Comparison of ENCODE assay signal across 15 mouse cellular contexts in genomic region chrX:12322453-12322852, GRCm38 (mm10).
DNase-seq lines count a peak whose midpoint lies in the region; ATAC-seq and TF ChIP-seq lines count a peak whose summit lies in the region.
"Had no signal": no experiment of that assay in that cellular context is flagged by ENCODE, and none has a peak within 500 bp of the region (broad histone marks: within the 10 kb centered on the region; RNA-seq: fewer than 3 reads in every experiment).

No protein-coding gene starts in this region.

- TF ChIP-seq POLR2A in kidney, adult 2 months (IDR thresholded peaks at IDR 0.05; ENCODE audit: low read depth, low read length) = no peak

- no peak overlapping the region for H3K4me2 ChIP-seq in kidney, embryonic 14.5 days (replicated peaks; ENCODE audit: low read depth, low read length)
- H3K4me2 ChIP-seq: lung, embryonic 14.5 days; midbrain, embryonic 11.5 days had no signal

- no peaks in the 10 kb centered on the region for H3K9me3 ChIP-seq in kidney, embryonic 14.5 days (ENCODE audit: control insufficient read depth, low read length)

- H3K9ac ChIP-seq in kidney, embryonic 14.5 days (ENCODE audit: low read depth, low read length) = no peak overlapping the region
- H3K9ac ChIP-seq: lung, embryonic 14.5 days had no signal

- WGBS in kidney, adult 2 months = 41% methylated on average over 1 of the region's 1 CpGs
- 83% methylated on average over 1 of the region's 1 CpGs for WGBS in kidney, embryonic 14.5 days

- no peak overlapping the region for H3K27ac ChIP-seq in kidney, adult 2 months (ENCODE audit: insufficient read depth, low read depth, low read length)
- H3K27ac ChIP-seq in kidney, embryonic 14.5 days (ENCODE audit: low read depth, low read length) = no peak overlapping the region

- ATAC-seq in kidney, embryonic 14.5 days (ENCODE audit: low FRiP score, low TSS enrichment) = no peak
- ATAC-seq: inflammation-experienced regulatory T-cells, adult 6 months had no signal

- TF ChIP-seq CTCF in kidney, adult 2 months (conservative IDR thresholded peaks at IDR 0.05; ENCODE audit: insufficient read depth, insufficient read length, low read depth, low read length) = no peak

- H3K36me3 ChIP-seq in kidney, adult 2 months (ENCODE audit: control insufficient read depth, insufficient read depth, low read length) = no peaks in the 10 kb centered on the region
- no peaks in the 10 kb centered on the region for H3K36me3 ChIP-seq in kidney, embryonic 14.5 days (ENCODE audit: control insufficient read depth, insufficient read depth, low read length)

- DNase-seq in cerebellum, postnatal 10 days = peak; percentile 40 to 41
- DNase-seq in cerebellum, adult 11 months = no peak
- peak; percentile 86 for DNase-seq in kidney, adult 2 months
- DNase-seq in 3T3-L1 (ENCODE audit: low read depth, low spot score) = peak; percentile 20
- DNase-seq in heart, postnatal 4 days = peak; percentile 29
- DNase-seq in spleen, postnatal 4 days (ENCODE audit: low spot score in 2 of 2) = no peak
- DNase-seq in natural killer cell, adult 2 months (ENCODE audit: low spot score in 2 of 2) = no peak
- DNase-seq: cerebellum, adult 18-20 months; embryo, embryonic 11 days; gastrocnemius, postnatal 25 days; lung, embryonic 14.5 days had no signal

- H3K27me3 ChIP-seq in kidney, adult 2 months (replicated peaks; ENCODE audit: control insufficient read depth, insufficient read depth, low read length) = no peaks in the 10 kb centered on the region
- H3K27me3 ChIP-seq in kidney, embryonic 14.5 days (ENCODE audit: control insufficient read depth, insufficient read depth, low read length) = no peaks in the 10 kb centered on the region

- 0 out of 2 replicates have a peak, but pooled peaks cover 5% of the 10 kb centered on the region for H3K4me1 ChIP-seq in kidney, adult 2 months (ENCODE audit: control insufficient read depth, insufficient read depth, low read length)
- no peaks in the 10 kb centered on the region for H3K4me1 ChIP-seq in kidney, embryonic 14.5 days (ENCODE audit: control insufficient read depth, insufficient read depth, low read length)

- no peak overlapping the region for H3K4me3 ChIP-seq in kidney, adult 2 months (ENCODE audit: insufficient read depth, low read depth, low read length)
- H3K4me3 ChIP-seq in kidney, embryonic 14.5 days (ENCODE audit: low read length) = no peak overlapping the region
- H3K4me3 ChIP-seq: myocyte had no signal

Comparison
In these comparisons a context has a peak if more than half of its experiments do, and no peak if none do; other contexts are left out.
1. DNase-seq: peak in cerebellum, postnatal 10 days (2 of 2), kidney, adult 2 months (single experiment), 3T3-L1 (single experiment) and heart, postnatal 4 days (single experiment); none in cerebellum, adult 11 months (single experiment), spleen, postnatal 4 days (0 of 2) and natural killer cell, adult 2 months (0 of 2).